Mouse (Mus musculus) left cerebral cortex, postnatal 10 days (tissue): Measurements from ENCODE around the gene Ropn1l. TPM values are rescaled to one million over a fixed set of nuclear protein-coding genes. Genes with fewer than 3 reads are reported as not detected.

Experiments
- DNase-seq, 2 experiments: peaks; one replicate each; pipeline ENCODE4 v3.0.0; 2021 to 2022; ENCODE audit warnings: low spot score in 2 of 2, mixed read lengths in 1 of 2; ENCODE audit errors: extremely low spot score in 1 of 2
- intact Hi-C: fragments of 180-260 bp; cut with DNase I; formaldehyde crosslinking; loops from one replicate; pipeline ENCODE4 v1.15.1; 2025
- total RNA-seq, 2 experiments: library from RNA; stranded (reverse); gene quantifications; 2 replicates each; pipeline ENCODE4 v1.2.3; 2021

Gene Ropn1l
- total RNA-seq, 2 experiments from 2014 or later: 1.0 to 1.8 TPM

DNA sequence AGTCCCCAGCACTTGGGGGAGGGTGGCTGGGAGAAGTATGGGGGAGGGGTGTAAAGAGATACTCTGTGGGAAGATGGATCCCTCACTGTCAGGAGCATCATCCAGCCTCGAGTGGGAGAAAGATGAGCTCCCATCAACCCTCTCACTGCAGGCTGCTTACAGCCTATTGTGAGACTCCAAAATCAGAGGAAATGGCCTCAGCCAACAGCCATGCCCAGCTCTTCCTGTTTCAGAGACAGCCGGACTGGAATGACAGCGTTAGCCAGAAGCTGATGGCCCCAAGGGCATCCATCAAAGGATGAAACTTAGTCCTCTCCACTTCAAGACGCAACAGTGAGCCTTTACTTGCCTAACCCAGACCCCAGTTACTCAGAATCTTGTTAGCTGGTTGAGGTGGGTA lies 38.4 kb downstream of the Ropn1l start:
- no peak for DNase-seq
- intact Hi-C loops: no loop called here

DNA sequence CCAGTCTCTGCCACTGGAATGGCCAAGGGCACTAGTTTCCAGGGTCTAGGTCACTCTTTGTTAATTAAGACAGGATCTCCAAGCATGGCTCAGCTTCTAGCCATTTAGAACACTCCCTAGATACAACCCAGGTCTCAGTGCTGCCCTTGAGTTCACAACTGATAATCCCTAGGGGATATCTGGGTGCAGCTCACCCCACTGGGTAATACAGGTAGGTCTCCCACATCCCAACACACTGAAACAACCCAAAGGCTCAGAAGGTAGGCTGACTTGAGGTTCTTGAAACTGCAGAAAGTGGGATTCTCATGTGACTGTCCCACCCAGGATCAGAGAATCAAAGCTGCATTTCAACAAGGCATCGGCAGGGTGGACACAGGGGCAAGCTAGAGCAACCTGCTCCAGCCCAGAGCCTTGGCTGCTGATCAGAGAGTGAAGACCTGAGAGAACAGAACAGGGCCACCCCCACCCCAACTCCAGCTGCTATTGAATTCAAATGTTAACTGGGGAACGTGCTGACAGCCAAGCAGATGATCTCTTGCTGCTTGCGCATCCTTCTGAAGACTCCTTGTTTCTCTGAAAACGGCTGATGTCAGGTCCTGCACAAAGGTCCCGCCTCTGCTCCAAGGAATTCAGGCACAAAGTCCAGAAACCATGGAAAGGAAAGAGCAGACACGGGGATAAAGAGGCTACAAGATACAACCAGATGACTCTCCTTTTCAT lies 39.2 kb downstream of the Ropn1l start:
- no peak for DNase-seq
- intact Hi-C loops: no loop called here

DNA sequence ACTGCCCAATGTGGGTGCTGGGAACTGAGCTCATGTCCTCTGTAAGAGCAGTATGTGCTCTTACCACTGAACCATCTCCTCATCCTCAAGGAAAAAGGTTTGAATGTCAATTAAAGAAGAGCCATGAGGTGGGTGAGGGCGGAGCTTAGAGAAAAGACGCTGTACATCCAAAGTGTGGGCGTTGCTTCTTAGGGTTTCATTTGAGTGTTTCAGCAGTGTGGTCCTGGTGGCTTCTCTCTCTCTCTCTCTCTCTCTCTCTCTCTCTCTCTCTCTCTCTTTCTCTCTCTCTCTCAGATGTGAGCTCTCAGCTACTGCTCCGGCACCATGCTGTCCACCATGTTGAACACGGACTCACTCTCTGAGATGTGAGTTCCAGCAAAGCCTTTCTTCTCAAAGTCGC lies 39.9 kb downstream of the Ropn1l start:
- no peak for DNase-seq
- intact Hi-C loops: no loop called here

DNA sequence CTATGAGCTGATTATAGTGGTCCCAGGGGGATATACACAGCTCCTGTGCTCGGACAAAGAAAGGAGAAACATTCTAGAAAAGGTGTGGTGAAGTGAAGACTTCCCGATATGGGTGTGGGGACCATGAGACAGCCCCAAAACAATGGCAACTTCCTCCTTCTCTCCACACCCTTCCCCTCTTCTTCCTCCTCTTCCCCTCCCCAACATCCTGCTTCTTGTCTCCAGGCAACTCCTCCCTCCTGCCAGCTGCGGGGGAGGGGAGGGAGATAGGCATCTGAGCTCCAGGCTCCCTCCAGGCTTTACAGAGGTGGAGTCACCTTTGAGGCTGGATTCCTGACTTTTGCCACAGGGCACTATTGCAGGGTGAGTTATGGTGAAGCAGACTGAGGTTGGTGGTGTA lies 40.6 kb downstream of the Ropn1l start:
- DNase-seq: no peak
- intact Hi-C loops: no loop called here

DNA sequence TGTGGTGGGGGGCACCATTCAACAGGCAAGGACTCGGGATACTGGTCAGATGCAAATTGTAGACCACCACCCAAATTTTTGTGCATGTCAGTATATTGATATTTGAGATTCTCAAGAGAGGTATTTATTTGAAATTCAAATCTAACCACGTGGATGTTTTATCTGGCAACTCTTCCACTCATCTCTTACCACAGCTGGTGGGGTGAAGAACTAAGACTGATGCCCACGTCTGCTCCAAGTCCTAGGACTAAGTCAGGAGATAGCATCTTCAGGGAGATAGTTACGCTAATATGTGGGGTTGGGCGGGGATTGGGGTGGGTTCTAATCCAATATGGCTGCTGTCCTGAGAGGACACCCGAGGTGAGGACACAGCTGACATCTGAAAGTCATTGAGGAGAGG lies 41.1 kb downstream of the Ropn1l start:
- DNase-seq: no peak
- intact Hi-C loops: no loop called here

DNA sequence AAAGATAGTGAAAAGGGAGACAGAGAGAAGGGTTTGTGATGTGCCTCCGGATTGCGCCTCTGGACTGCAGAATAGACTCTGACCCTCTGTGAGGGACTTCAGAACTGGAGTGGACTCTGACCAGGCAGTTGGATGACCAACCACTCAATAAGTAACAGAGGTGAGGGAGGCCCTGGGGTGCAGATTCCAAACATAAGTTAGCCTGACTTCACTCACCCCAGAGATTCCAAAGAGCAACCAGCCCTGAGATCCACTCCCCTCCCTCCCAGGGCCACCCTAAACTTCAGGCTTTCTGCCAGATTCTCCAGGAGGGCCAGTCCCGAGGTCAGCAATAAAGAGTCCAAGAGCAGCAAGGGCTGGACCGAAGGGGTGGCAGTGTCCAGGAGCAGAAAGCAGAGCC lies 46.0 kb downstream of the Ropn1l start:
- DNase-seq: peak in 1 of 2 experiments; percentile 26
- intact Hi-C loops: no loop called here

DNA sequence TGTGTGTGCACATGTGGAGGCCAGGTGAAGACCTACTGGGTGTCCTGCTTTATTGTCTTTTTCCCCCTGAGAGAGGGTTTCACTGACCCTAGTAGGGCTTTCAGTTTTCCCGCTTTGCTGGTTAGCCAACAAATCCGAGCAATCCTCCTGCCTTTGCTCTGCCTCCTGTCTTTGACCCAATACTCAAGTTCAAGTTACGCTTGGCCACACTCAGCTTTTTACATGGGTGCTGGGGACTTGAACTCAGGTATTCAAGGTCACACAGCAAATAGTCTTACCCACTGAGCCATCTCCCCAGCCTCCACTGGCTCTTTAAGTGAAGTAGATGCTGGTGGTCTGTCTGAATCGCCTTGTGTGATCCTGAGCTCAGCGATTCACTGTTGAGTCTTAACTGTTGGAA lies 46.7 kb downstream of the Ropn1l start:
- no peak for DNase-seq
- intact Hi-C loops: no loop called here

DNA sequence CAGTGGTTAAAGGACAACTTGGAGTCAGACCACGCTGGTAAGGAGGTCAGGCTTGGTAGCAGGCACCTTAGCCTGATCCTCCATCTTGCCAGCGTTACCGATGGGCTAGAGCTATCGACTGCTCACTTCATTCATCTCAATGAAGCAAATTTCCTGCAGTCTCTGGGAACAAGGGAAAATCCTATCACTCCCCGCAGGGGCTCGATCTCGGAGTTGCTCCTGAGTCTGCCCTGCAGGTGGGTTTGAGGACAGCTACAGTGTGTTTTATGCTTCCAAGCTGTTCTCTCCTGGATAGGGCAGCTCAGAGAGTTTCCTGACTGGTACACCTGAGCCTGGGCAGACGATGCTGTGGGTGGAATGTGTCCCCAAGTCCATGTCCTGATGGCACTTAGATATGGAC lies 49.2 kb downstream of the Ropn1l start:
- peak in 1 of 2 experiments; percentile 7 for DNase-seq
- intact Hi-C loops: no loop called here

DNA sequence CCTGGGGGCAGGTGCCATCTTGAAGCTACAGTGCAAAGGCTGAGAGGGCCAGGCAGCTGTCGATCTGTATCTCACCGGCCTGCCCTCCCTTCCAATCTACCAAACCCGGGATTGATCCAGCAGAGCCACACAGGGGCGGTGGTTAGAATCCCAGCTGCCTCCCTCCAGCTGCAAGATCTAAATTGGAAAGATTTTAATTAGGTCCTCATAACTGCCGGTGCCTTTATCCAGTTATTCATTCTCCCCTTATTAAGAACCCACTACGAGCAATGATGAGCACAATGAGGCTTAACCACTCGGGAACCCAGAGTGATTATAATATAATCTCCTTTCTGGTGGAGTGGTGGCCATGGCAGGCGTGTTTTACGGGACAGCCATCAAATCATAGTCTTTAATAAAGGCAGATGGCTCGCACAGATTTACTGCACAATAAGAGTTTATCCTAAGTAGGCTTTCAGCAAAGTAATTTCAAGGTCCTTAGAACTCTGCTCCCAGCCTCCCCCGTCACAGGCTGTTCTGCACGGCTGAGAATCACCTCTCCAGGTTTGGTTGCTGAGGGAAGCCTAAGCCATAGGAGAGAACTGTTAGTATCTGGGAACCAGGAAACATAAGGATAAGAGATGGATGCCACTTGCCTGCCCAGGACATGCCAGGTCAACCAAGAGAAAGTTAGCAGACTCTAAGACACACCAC lies 51.2 kb downstream of the Ropn1l start:
- intact Hi-C loops: no loop called here
- peak in 1 of 2 experiments; percentile 8 for DNase-seq

DNA sequence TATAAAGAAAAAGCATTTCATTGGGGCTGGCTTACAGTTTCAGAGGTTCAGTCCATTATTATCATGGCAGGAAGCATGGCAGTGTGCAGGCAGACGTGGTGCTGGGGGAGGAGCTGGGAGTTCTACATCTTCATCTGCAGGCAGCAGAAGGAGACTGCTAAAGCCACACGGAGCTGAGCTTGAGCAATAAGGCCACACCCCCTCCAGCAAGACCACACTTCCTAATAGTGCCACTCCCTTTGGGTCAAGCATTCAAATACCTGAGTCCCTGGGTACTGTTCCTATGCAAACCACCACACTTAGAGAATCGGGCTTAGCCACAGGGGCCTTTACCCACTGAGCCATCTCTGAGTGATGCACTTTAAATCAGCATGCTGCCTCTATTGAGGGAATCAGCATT lies 52.6 kb downstream of the Ropn1l start:
- intact Hi-C loops: no loop called here
- DNase-seq: peak in 1 of 2 experiments; percentile 7

DNA sequence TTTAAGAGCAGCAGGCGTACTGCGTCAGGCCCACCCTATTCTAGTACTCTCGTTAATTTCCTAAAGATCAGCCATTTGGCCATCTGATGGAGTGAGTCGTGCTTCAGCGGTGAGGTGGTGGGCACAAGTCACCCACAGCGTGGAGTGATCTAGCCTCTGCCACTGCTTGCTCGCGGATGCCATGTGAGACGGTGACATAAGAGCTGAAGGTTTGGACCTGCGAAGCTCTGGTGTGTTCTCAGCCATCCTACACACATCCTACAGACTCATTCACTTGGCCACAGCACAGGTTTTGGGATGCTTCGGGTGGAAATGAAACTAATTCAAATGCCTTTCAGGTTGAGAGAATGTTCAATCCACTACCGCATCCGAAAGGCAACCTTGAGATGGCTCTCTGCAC lies 54.8 kb downstream of the Ropn1l start:
- intact Hi-C loops: no loop called here
- no peak for DNase-seq

DNA sequence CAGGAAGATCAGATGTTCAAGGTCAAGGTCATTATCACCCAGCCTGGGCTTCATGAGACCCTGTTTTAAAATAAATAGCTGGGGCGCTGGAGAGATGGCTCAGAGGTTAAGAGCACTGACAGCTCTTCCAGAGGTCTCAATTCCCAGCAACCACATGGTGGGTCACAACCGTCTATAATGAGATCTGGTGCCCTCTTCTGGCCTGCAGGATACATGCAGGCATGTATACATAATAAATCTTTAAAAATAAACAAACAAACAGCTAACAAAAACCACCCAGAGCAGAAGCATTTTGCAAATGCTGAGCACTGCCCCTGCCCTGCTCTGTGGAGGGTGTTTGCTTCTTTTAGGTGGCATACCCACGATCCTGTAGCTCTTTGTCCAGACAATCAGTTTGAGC lies 56.2 kb downstream of the Ropn1l start:
- DNase-seq: no peak
- intact Hi-C loops: no loop called here

DNA sequence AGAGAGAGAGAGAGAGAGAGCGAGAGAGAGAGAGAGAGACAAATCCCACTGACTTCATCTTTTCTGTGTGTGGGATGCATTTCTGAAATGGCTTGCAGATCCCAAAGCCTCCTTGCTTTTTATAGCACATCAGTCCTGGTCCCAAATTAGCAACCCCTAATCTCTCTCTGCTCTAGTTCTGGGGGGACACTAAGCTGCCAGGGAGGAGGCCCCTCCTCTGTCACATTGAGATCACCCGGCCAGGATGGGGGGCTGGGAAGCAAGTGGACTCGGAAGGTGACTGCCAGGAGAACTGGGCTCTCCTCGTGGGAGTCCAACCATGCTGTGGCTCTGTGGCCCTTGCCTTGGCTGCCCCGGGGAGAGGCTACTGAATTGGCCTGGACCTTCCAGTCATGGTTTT lies 56.8 kb downstream of the Ropn1l start:
- intact Hi-C loops: no loop called here
- peak in 1 of 2 experiments; percentile 44 for DNase-seq

DNA sequence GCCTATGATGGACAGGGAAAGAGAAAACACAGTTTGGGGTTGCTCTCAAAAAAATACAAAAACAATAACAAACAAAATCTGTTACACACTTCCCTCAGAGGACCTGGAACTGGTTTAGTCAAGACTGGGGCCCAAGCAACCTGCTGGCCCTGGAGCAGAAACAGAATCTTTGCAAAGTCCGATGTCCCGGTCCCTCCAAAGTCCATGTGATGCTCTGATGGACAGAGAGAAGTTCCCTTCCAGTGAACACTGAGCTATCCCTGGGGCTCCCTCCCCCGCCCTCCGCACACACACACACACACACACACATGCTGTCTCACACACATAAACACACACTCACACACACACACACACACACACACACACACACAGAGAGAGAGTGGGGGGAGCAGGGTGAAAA lies 57.6 kb downstream of the Ropn1l start:
- intact Hi-C loops: no loop called here
- DNase-seq: no peak

DNA sequence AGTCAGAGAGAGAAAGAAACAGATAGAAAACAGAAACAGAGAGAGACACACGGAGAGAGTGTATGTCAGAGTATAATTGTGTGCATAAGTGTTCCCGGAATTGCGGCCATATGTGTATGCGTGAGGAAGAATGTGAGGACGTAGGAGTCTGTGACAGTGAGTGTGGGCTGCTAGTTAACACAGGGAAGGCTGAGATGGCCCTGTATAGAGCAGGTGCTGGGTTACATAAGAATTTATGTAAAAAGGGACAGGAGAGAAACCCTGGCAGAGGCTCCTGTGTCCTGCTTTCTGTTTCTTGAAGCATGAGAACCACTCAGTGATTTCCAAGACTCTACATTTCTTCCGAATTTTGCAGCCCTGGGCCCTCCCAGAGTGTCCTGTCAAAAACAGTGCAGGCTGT lies 60.1 kb downstream of the Ropn1l start:
- DNase-seq: no peak
- intact Hi-C loops: loop anchor here (5.0 kb wide), 1 partner anchor 34 kb away; no protein-coding TSS in a partner anchor

DNA sequence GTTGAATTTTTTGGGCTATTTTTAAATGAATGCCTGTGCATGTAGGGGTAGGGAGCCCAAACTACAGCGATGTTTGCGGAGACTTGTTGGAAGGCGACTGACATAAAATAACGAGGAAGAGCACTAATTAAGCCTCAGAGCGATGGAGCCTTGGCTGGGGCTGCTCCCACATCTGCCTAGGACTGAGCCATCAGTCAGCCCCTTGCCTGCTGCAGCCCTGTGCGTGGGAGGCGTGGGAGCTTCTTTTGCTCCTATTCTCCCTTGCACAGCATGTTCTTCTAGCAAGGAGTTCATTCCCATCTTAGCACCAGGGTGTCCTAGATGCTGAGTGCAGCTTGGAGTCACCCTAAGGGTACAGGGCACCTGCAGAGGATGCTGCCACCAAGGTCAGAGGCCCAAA lies 60.8 kb downstream of the Ropn1l start:
- no peak for DNase-seq
- intact Hi-C loops: loop anchor here (5.0 kb wide), 1 partner anchor 35 kb away; no protein-coding TSS in a partner anchor

DNA sequence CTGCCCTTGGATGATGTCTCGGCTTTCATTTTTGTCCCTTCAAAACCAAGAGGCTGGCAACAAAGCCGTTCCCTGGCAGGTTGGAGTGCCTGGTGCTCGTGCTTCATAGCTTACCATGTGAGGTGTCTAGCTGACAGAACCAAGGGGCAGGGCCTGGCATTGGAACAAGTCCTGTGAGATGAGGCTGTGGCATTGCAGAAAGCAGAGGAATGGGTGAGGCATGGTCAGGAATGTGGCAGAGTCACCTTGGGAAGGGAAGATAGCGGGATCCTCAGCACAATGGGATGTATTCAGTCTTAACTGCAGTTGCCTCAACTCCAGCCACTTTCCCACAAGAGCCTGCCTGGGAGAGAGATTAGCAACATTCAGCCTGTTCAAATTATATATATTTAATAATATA lies 61.4 kb downstream of the Ropn1l start:
- intact Hi-C loops: loop anchor here (5.0 kb wide), 1 partner anchor 35 kb away; no protein-coding TSS in a partner anchor
- no peak for DNase-seq
